Mouse (Mus musculus): Measurements from ENCODE around the gene Tspyl4.

GRCm38 (mm10) chr10:34316571-34317216, 19.5 kb downstream of the Tspyl4 start:
- TF ChIP-seq CTCF (IDR thresholded peaks at IDR 0.05; ENCODE audit: low read depth) (no peak), EP300 (optimal IDR thresholded peaks at IDR 0.05) (no peak)

Data from stomach, postnatal 0 days (tissue).